8 mouse cellular contexts compared by ENCODE assay signal in genomic region chr1:73901496-73901899, GRCm38 (mm10).
A peak's percentile ranks its signal among the peaks of the same experiment; 100 is the strongest.
DNase-seq lines count a peak whose midpoint lies in the region; ATAC-seq and TF ChIP-seq lines count a peak whose summit lies in the region.

No protein-coding gene starts in this region.

- WGBS in embryonic facial prominence, embryonic 10.5 days, result 4% methylated on average over 3 of the region's 3 CpGs
- 7% methylated on average over 3 of the region's 3 CpGs for WGBS in kidney, embryonic 15.5 days
- WGBS in liver, adult 2 months, result 11% methylated on average over 3 of the region's 3 CpGs
- WGBS in thymus, adult 2 months, result 6% methylated on average over 3 of the region's 3 CpGs

- TF ChIP-seq POLR2A in CH12.LX (IDR thresholded peaks at IDR 0.05; ENCODE audit: low read depth, low read length), result no peak
- TF ChIP-seq POLR2A in liver, adult 2 months (IDR thresholded peaks at IDR 0.05; ENCODE audit: extremely low read depth, insufficient read depth, low read length), result no peak
- no peak for TF ChIP-seq POLR2A in thymus, adult 2 months (IDR thresholded peaks at IDR 0.05; ENCODE audit: control insufficient read depth, extremely low read depth, insufficient read depth, low read length, poor library complexity)

- ATAC-seq in kidney, embryonic 15.5 days (replicated peaks; ENCODE audit: low FRiP score), result peak; percentile 34

- no peak for TF ChIP-seq EP300 in CH12.LX (IDR thresholded peaks at IDR 0.05; ENCODE audit: low read length)

- in situ Hi-C loops in CH12.LX (cut with MboI; ENCODE audit: low pct_ligation_motif_present, low pct_unique_long_range_greater_than_20kb, low sequenced_read_pairs), result loop anchor here (5.0 kb wide), 3 partner anchors 86 to 236 kb away; no protein-coding TSS in a partner anchor

- H3K79me2 ChIP-seq in CH12.LX (replicated peaks; ENCODE audit: control insufficient read depth, extremely low read depth, insufficient read depth, poor library complexity, severe bottlenecking), result no peaks in the 10 kb centered on the region
- no peaks in the 10 kb centered on the region for H3K79me2 ChIP-seq in liver, adult 2 months (ENCODE audit: control insufficient read depth, insufficient read depth, low read length)

- H3K27me3 ChIP-seq in CH12.LX (replicated peaks), result peaks cover 3% of the 10 kb centered on the region
- H3K27me3 ChIP-seq in embryonic facial prominence, embryonic 10.5 days (replicated peaks; ENCODE audit: low read depth, poor library complexity, severe bottlenecking), result no peaks in the 10 kb centered on the region
- no peaks in the 10 kb centered on the region for H3K27me3 ChIP-seq in kidney, embryonic 15.5 days
- no peaks in the 10 kb centered on the region for H3K27me3 ChIP-seq in liver, adult 2 months (ENCODE audit: control insufficient read depth, insufficient read depth, low read length)
- H3K27me3 ChIP-seq in thymus, adult 2 months (ENCODE audit: control insufficient read depth, insufficient read depth, low read length), result no peaks in the 10 kb centered on the region

- peak; percentile 82 for DNase-seq in CH12.LX (ENCODE audit: extremely low read depth)
- DNase-seq in adrenal gland, postnatal 14 days, result peak; percentile 86
- DNase-seq in embryonic facial prominence, embryonic 10.5 days (ENCODE audit: low spot score), result peak; percentile 78
- DNase-seq in heart, adult 8-10 months (ENCODE audit: low spot score), result peak; percentile 72
- peak; percentile 53 for DNase-seq in liver, adult 2 months (ENCODE audit: extremely low read depth, low read depth, low spot score)
- DNase-seq in naive thymus-derived CD4-positive, alpha-beta T cell, adult 2 months (ENCODE audit: low read depth), result peak; percentile 81
- peak; percentile 76 for DNase-seq in thymus, adult 2 months

- dilution Hi-C loops in CH12.LX (cut with MboI; ENCODE audit: extremely low pct_ligation_motif_present, extremely low pct_unique_long_range_greater_than_20kb, low sequenced_read_pairs), result no loop called here

- no peak overlapping the region for H3K4me3 ChIP-seq in CH12.LX (replicated peaks in 1 of 3; ENCODE audit: low read depth in 2 of 3, low read length in 2 of 3, poor library complexity in 1 of 3)
- no peak overlapping the region for H3K4me3 ChIP-seq in embryonic facial prominence, embryonic 10.5 days
- H3K4me3 ChIP-seq in kidney, embryonic 15.5 days (replicated peaks), result no peak overlapping the region
- H3K4me3 ChIP-seq in liver, adult 2 months (ENCODE audit: insufficient read depth, low read depth, low read length), result no peak overlapping the region
- no peak overlapping the region for H3K4me3 ChIP-seq in thymus, adult 2 months (ENCODE audit: control insufficient read depth, insufficient read depth, low read length)

- no peak overlapping the region for H3K4me2 ChIP-seq in CH12.LX (ENCODE audit: insufficient read depth, low read depth, poor library complexity, severe bottlenecking)
- H3K4me2 ChIP-seq in kidney, embryonic 15.5 days, result peak overlapping the region; percentile 23; the same call in 1 of the 2 replicates

- no peak overlapping the region for H3K9ac ChIP-seq in CH12.LX (ENCODE audit: insufficient read depth, low read depth)
- no peak overlapping the region for H3K9ac ChIP-seq in kidney, embryonic 15.5 days
- H3K9ac ChIP-seq in liver, adult 2 months (ENCODE audit: low read depth, low read length), result no peak overlapping the region

- TF ChIP-seq CTCF in CH12.LX (conservative IDR thresholded peaks at IDR 0.05 in 1 of 2, IDR thresholded peaks at IDR 0.05 in 1 of 2; ENCODE audit: low read depth in 2 of 2, low read length in 2 of 2), result peak; percentile 88 to 98
- peak; percentile 78 for TF ChIP-seq CTCF in liver, adult 2 months (IDR thresholded peaks at IDR 0.05; ENCODE audit: low read depth, low read length)
- no peak for TF ChIP-seq CTCF in thymus, adult 2 months (IDR thresholded peaks at IDR 0.05; ENCODE audit: borderline replicate concordance, control insufficient read depth, extremely low read depth, insufficient read depth, low read length, poor library complexity)

- peak; percentile 98 for TF ChIP-seq RAD21 in CH12.LX (IDR thresholded peaks at IDR 0.05; ENCODE audit: low read depth, low read length)

- no peaks in the 10 kb centered on the region for H3K36me3 ChIP-seq in CH12.LX (replicated peaks in 1 of 2; ENCODE audit: control insufficient read depth in 1 of 2, insufficient read depth in 1 of 2, low read length in 1 of 2)
- H3K36me3 ChIP-seq in embryonic facial prominence, embryonic 10.5 days (replicated peaks), result no peaks in the 10 kb centered on the region
- H3K36me3 ChIP-seq in kidney, embryonic 15.5 days, result no peaks in the 10 kb centered on the region
- H3K36me3 ChIP-seq in liver, adult 2 months (ENCODE audit: control insufficient read depth, insufficient read depth, low read length), result no peaks in the 10 kb centered on the region
- no peaks in the 10 kb centered on the region for H3K36me3 ChIP-seq in thymus, adult 2 months (ENCODE audit: control insufficient read depth, insufficient read depth, low read length)

- H3K9me3 ChIP-seq in CH12.LX (replicated peaks; ENCODE audit: low read length), result no peaks in the 10 kb centered on the region
- no peaks in the 10 kb centered on the region for H3K9me3 ChIP-seq in embryonic facial prominence, embryonic 10.5 days
- no peaks in the 10 kb centered on the region for H3K9me3 ChIP-seq in kidney, embryonic 15.5 days (replicated peaks)

- H3K4me1 ChIP-seq in CH12.LX (ENCODE audit: control insufficient read depth in 1 of 2, insufficient read depth in 2 of 2), result peaks cover 0 to 25% of the 10 kb centered on the region in 2 experiments; a peak in 2 of 4 replicates
- H3K4me1 ChIP-seq in embryonic facial prominence, embryonic 10.5 days, result peaks cover 26% of the 10 kb centered on the region
- peaks cover 26% of the 10 kb centered on the region for H3K4me1 ChIP-seq in kidney, embryonic 15.5 days
- no peaks in the 10 kb centered on the region for H3K4me1 ChIP-seq in liver, adult 2 months (ENCODE audit: control insufficient read depth, insufficient read depth, low read length)
- 0 out of 2 replicates have a peak, but pooled peaks cover 3% of the 10 kb centered on the region for H3K4me1 ChIP-seq in thymus, adult 2 months (replicated peaks; ENCODE audit: control insufficient read depth, insufficient read depth, low read length)

- H3K27ac ChIP-seq in CH12.LX (ENCODE audit: insufficient read depth, low read depth), result no peak overlapping the region
- no peak overlapping the region for H3K27ac ChIP-seq in embryonic facial prominence, embryonic 10.5 days (replicated peaks)
- H3K27ac ChIP-seq in kidney, embryonic 15.5 days, result no peak overlapping the region
- no peak overlapping the region for H3K27ac ChIP-seq in liver, adult 2 months (replicated peaks; ENCODE audit: insufficient read depth, low read depth, low read length)
- H3K27ac ChIP-seq in thymus, adult 2 months (ENCODE audit: control insufficient read depth, insufficient read depth, low read length), result no peak overlapping the region

TF ChIP-seq in CH12.LX, 34 proteins besides CTCF, POLR2A, EP300 and RAD21:
- TF ChIP-seq SIN3A (IDR thresholded peaks at IDR 0.05; ENCODE audit: low read length) (peak; percentile 37; the same call in 1 of the 2 replicates), ZNF384 (IDR thresholded peaks at IDR 0.05; ENCODE audit: low read depth, low read length) (peak; percentile 42; the same call in 1 of the 2 replicates), MAZ (IDR thresholded peaks at IDR 0.05; ENCODE audit: low read depth, low read length) (no peak), JUND (conservative IDR thresholded peaks at IDR 0.05; ENCODE audit: low read depth, low read length) (no peak), IRF4 (IDR thresholded peaks at IDR 0.05; ENCODE audit: low read depth, low read length) (peak; percentile 53; the same call in 1 of the 2 replicates), NELFE (IDR thresholded peaks at IDR 0.05; ENCODE audit: low read depth, low read length) (peak; percentile 48; the same call in 1 of the 2 replicates), SMC3 (IDR thresholded peaks at IDR 0.05; ENCODE audit: low read depth, low read length) (peak; percentile 91), ZC3H11A (IDR thresholded peaks at IDR 0.05; ENCODE audit: low read depth, low read length) (peak; percentile 85), NRF1 (IDR thresholded peaks at IDR 0.05; ENCODE audit: low read depth, low read length) (0 out of 2 replicates have a peak, but pooled peaks have one; percentile 24), CHD1 (IDR thresholded peaks at IDR 0.05; ENCODE audit: low read depth, low read length) (no peak)
